8 mouse cellular contexts compared by ENCODE assay signal in genomic region chr11:88728508-88728890, GRCm38 (mm10). TPM values are rescaled to one million over a fixed set of nuclear protein-coding genes. Genes with fewer than 3 reads are reported as not detected.
A peak's percentile ranks its signal among the peaks of the same experiment; 100 is the strongest.
DNase-seq lines count a peak whose midpoint lies in the region; ATAC-seq and TF ChIP-seq lines count a peak whose summit lies in the region.

No protein-coding gene starts in this region.

- TF ChIP-seq EP300 in liver, postnatal 0 days (IDR thresholded peaks at IDR 0.05; ENCODE audit: low read depth) = no peak

- H3K4me2 ChIP-seq in kidney, postnatal 0 days (ENCODE audit: low read length) = no peak overlapping the region
- no peak overlapping the region for H3K4me2 ChIP-seq in liver, postnatal 0 days (ENCODE audit: low read depth, low read length)

- H3K9me3 ChIP-seq in kidney, postnatal 0 days (replicated peaks; ENCODE audit: low read length) = no peaks in the 10 kb centered on the region
- H3K9me3 ChIP-seq in liver, postnatal 0 days (ENCODE audit: low read length) = no peaks in the 10 kb centered on the region

- DNase-seq in 3134 (ENCODE audit: extremely low read depth, insufficient read length, low spot score) (peak; percentile 23), MEL-GATA-1-ER (ENCODE audit: extremely low read depth, low read depth) (peak; percentile 12)
- DNase-seq in cerebellum, adult 9-11 months = peak; percentile 70
- peak; percentile 81 for DNase-seq in gastrocnemius, adult 18-20 months (ENCODE audit: low spot score)
- peak; percentile 90 for DNase-seq in kidney, postnatal 0 days (ENCODE audit: low spot score)
- DNase-seq in liver, postnatal 0 days = peak; percentile 82
- DNase-seq in retina, adult 2 months (ENCODE audit: low read depth, low spot score) = peak; percentile 53
- DNase-seq in thymus, postnatal 4 days = peak; percentile 86

- ATAC-seq in kidney, postnatal 0 days (replicated peaks; ENCODE audit: low FRiP score, low read depth) = no peak
- no peak for ATAC-seq in liver, postnatal 0 days

- H3K36me3 ChIP-seq in kidney, postnatal 0 days (ENCODE audit: insufficient read depth, low read length) = no peaks in the 10 kb centered on the region
- no peaks in the 10 kb centered on the region for H3K36me3 ChIP-seq in liver, postnatal 0 days (replicated peaks; ENCODE audit: insufficient read depth, low read length)

- H3K4me1 ChIP-seq in kidney, postnatal 0 days (replicated peaks; ENCODE audit: insufficient read depth, low read length) = no peaks in the 10 kb centered on the region
- H3K4me1 ChIP-seq in liver, postnatal 0 days (ENCODE audit: insufficient read depth) = no peaks in the 10 kb centered on the region

- no peak overlapping the region for H3K9ac ChIP-seq in kidney, postnatal 0 days (ENCODE audit: low read depth, low read length)
- no peak overlapping the region for H3K9ac ChIP-seq in liver, postnatal 0 days (replicated peaks)

- TF ChIP-seq CTCF in kidney, postnatal 0 days (IDR thresholded peaks at IDR 0.05; ENCODE audit: low read depth) = peak; percentile 99
- peak; percentile 97 for TF ChIP-seq CTCF in liver, postnatal 0 days (IDR thresholded peaks at IDR 0.05; ENCODE audit: low read depth)

- H3K27me3 ChIP-seq in kidney, postnatal 0 days (ENCODE audit: insufficient read depth, low read length) = no peaks in the 10 kb centered on the region
- H3K27me3 ChIP-seq in liver, postnatal 0 days (ENCODE audit: insufficient read depth, low read length) = no peaks in the 10 kb centered on the region

- H3K4me3 ChIP-seq in kidney, postnatal 0 days (replicated peaks; ENCODE audit: low read depth, low read length) = no peak overlapping the region
- H3K4me3 ChIP-seq in liver, postnatal 0 days (ENCODE audit: low read depth, low read length) = no peak overlapping the region

- H3K27ac ChIP-seq in kidney, postnatal 0 days = no peak overlapping the region
- no peak overlapping the region for H3K27ac ChIP-seq in liver, postnatal 0 days (ENCODE audit: low read depth)

- WGBS in kidney, postnatal 0 days = 3% methylated on average over 6 of the region's 6 CpGs
- under 1% methylated on average over 6 of the region's 6 CpGs for WGBS in liver, postnatal 0 days (ENCODE audit: insufficient replicate concordance)

RNA-seq across cellular contexts. Expression of gene Msi2, which starts 10.2 kb away (rescaled TPM):
- total RNA-seq in gastrocnemius, adult 18-20 months (2021) = 100 to 1,000 TPM; 179 to 180 TPM
- 24.5 and 28.2 TPM in 2 replicates for polyA plus RNA-seq in kidney, postnatal 0 days (2015; fragmentation: Nextera tagmentation; extraction: Ambion mirVana)
- 3.4 and 3.7 TPM in 2 replicates for polyA plus RNA-seq in liver, postnatal 0 days (2015; fragmentation: Nextera tagmentation; extraction: Ambion mirVana)

Comparison
In these comparisons a context has a peak if more than half of its experiments do, and no peak if none do; other contexts are left out.
1. DNase-seq: peak in every context shown above with its lines; median percentile 90 in kidney, postnatal 0 days; 86 in thymus, postnatal 4 days; 82 in liver, postnatal 0 days; 81 in gastrocnemius, adult 18-20 months; 70 in cerebellum, adult 9-11 months; 53 in retina, adult 2 months; 23 in 3134; 12 in MEL-GATA-1-ER.